Mouse (Mus musculus) MEL (cell line): ENCODE measurements around the gene Parp9. TPM values are rescaled to one million over a fixed set of nuclear protein-coding genes. Genes with fewer than 3 reads are reported as not detected.
A peak's percentile ranks its signal among the peaks of the same experiment; 100 is the strongest.

Experiments
- DNase-seq: peaks from one replicate; pipeline ENCODE4 v3.0.0; 2011; ENCODE audit warnings: low read depth, low spot score
- H3K27ac ChIP-seq: 2 replicates; pipeline ENCODE4 v1.5.1; 2012; ENCODE audit warnings: low read depth, mild to moderate bottlenecking, control low read depth, low read length, moderate library complexity; ENCODE audit not compliant: control insufficient read depth
- H3K27me3 ChIP-seq, 2 experiments: fragments of 150-350 bp in 1 of 2; sonication (generic) in 1 of 2; 2 replicates each; pipeline ENCODE4 v1.6.1; 2012; ENCODE audit warnings: low read length in 2 of 2, mild to moderate bottlenecking in 2 of 2, improper control_type of control experiment in 1 of 2, moderate library complexity in 1 of 2; ENCODE audit not compliant: insufficient read depth in 2 of 2, control insufficient read depth in 1 of 2
- H3K36me3 ChIP-seq, 2 experiments: 2 replicates each; pipeline ENCODE4 v1.6.1; 2012 to 2014; ENCODE audit warnings: low read length in 2 of 2, improper control_type of control experiment in 1 of 2, inconsistent platforms in 1 of 2, mild to moderate bottlenecking in 1 of 2; ENCODE audit not compliant: insufficient read depth in 2 of 2, control insufficient read depth in 1 of 2
- H3K4me1 ChIP-seq, 2 experiments: fragments of 150-350 bp in 1 of 2; sonication (generic) in 1 of 2; 2 replicates each; pipeline ENCODE4 v1.6.1; 2012; ENCODE audit warnings: low read length in 2 of 2, improper control_type of control experiment in 1 of 2, mild to moderate bottlenecking in 1 of 2; ENCODE audit not compliant: insufficient read depth in 2 of 2, control insufficient read depth in 1 of 2
- H3K4me3 ChIP-seq, 2 experiments: fragments of 150-350 bp in 1 of 2; sonication (generic) in 1 of 2; 2 replicates each; pipeline ENCODE4 v1.5.1; 2012; ENCODE audit warnings: low read depth in 2 of 2, low read length in 2 of 2, mild to moderate bottlenecking in 2 of 2, moderate library complexity in 2 of 2, control low read depth in 1 of 2, improper control_type of control experiment in 1 of 2; ENCODE audit not compliant: control insufficient read depth in 1 of 2, insufficient read depth in 1 of 2
- H3K79me2 ChIP-seq: 2 replicates; pipeline ENCODE4 v1.6.1; 2012; ENCODE audit warnings: mild to moderate bottlenecking, low read length, moderate library complexity; ENCODE audit not compliant: control insufficient read depth, poor library complexity, insufficient read depth
- H3K9ac ChIP-seq: 2 replicates; pipeline ENCODE4 v1.6.1; 2012; ENCODE audit warnings: low read depth, mild to moderate bottlenecking, control low read depth, low read length, moderate library complexity; ENCODE audit not compliant: control insufficient read depth, poor library complexity, severe bottlenecking
- H3K9me3 ChIP-seq: fragments of 150-350 bp; sonication (generic); replicated peaks from 2 replicates; pipeline ENCODE4 v1.6.1; 2012; ENCODE audit warnings: mild to moderate bottlenecking, low read length, improper control_type of control experiment, moderate library complexity; ENCODE audit not compliant: insufficient read depth
- BHLHE40 ChIP-seq: IDR thresholded peaks from 2 replicates; pipeline ENCODE4 v1.6.1; 2012; ENCODE audit warnings: low read depth, mild to moderate bottlenecking, inconsistent platforms, low read length, improper control_type of control experiment, borderline replicate concordance
- CHD1 ChIP-seq: IDR thresholded peaks from 2 replicates; pipeline ENCODE4 v1.6.1; 2012; ENCODE audit warnings: low read depth, mild to moderate bottlenecking, inconsistent platforms, low read length, improper control_type of control experiment
- CHD2 ChIP-seq: IDR thresholded peaks from 2 replicates; pipeline ENCODE4 v1.6.1; 2011; ENCODE audit warnings: low read length, improper control_type of control experiment
- E2F4 ChIP-seq: IDR thresholded peaks from 2 replicates; pipeline ENCODE4 v1.6.1; 2011; ENCODE audit warnings: low read depth, low read length, improper control_type of control experiment, borderline replicate concordance
- ELF1 ChIP-seq: IDR thresholded peaks from 2 replicates; pipeline ENCODE4 v1.6.1; 2014; ENCODE audit warnings: low read depth, mild to moderate bottlenecking, inconsistent platforms, low read length, improper control_type of control experiment, moderate library complexity
- ETS1 ChIP-seq: IDR thresholded peaks from 2 replicates; pipeline ENCODE4 v1.6.1; 2012; ENCODE audit warnings: low read depth, mild to moderate bottlenecking, inconsistent platforms, low read length, improper control_type of control experiment, moderate library complexity
- GABPA ChIP-seq: IDR thresholded peaks from 2 replicates; pipeline ENCODE4 v1.6.1; 2012; ENCODE audit warnings: low read depth, mild to moderate bottlenecking, inconsistent platforms, low read length, improper control_type of control experiment, moderate library complexity
- GATA1 ChIP-seq: IDR thresholded peaks from 2 replicates; pipeline ENCODE4 v1.6.1; 2011; ENCODE audit warnings: low read depth, low read length, improper control_type of control experiment
- HCFC1 ChIP-seq: IDR thresholded peaks from 2 replicates; pipeline ENCODE4 v1.6.1; 2012; ENCODE audit warnings: low read depth, mild to moderate bottlenecking, inconsistent platforms, low read length, improper control_type of control experiment, moderate library complexity
- JUND ChIP-seq: IDR thresholded peaks from 2 replicates; pipeline ENCODE4 v1.6.1; 2011; ENCODE audit warnings: low read depth, mild to moderate bottlenecking, improper control_type of control experiment, low read length
- KAT2A ChIP-seq: conservative IDR thresholded peaks from 2 replicates; pipeline ENCODE4 v1.6.1; 2012; ENCODE audit warnings: low read depth, low read length, improper control_type of control experiment, inconsistent platforms
- MAX ChIP-seq: IDR thresholded peaks from 2 replicates; pipeline ENCODE4 v1.6.1; 2011; ENCODE audit warnings: low read length, improper control_type of control experiment
- MEF2A ChIP-seq: IDR thresholded peaks from 2 replicates; pipeline ENCODE4 v1.6.1; 2014; ENCODE audit warnings: low read depth, mild to moderate bottlenecking, inconsistent platforms, low read length, improper control_type of control experiment; ENCODE audit not compliant: poor library complexity, insufficient replicate concordance, severe bottlenecking; ENCODE audit errors: extremely low read depth
- MXI1 ChIP-seq: IDR thresholded peaks from 2 replicates; pipeline ENCODE4 v1.6.1; 2011; ENCODE audit warnings: mild to moderate bottlenecking, low read depth, low read length, improper control_type of control experiment
- NRF1 ChIP-seq: IDR thresholded peaks from 2 replicates; pipeline ENCODE4 v1.6.1; 2014; ENCODE audit warnings: low read depth, mild to moderate bottlenecking, inconsistent platforms, low read length, improper control_type of control experiment, moderate library complexity; ENCODE audit not compliant: poor library complexity, insufficient read depth, severe bottlenecking
- RAD21 ChIP-seq: IDR thresholded peaks from 2 replicates; pipeline ENCODE4 v1.6.1; 2011; ENCODE audit warnings: mild to moderate bottlenecking, low read depth, low read length, improper control_type of control experiment
- SMC3 ChIP-seq: IDR thresholded peaks from 2 replicates; pipeline ENCODE4 v1.6.1; 2011; ENCODE audit warnings: low read depth, low read length, improper control_type of control experiment
- TAL1 ChIP-seq: IDR thresholded peaks from 2 replicates; pipeline ENCODE4 v1.6.1; 2012; ENCODE audit warnings: mild to moderate bottlenecking, inconsistent platforms, low read length, moderate library complexity, mixed read lengths
- TCF12 ChIP-seq: IDR thresholded peaks from 2 replicates; pipeline ENCODE4 v1.6.1; 2014; ENCODE audit warnings: low read depth, mild to moderate bottlenecking, inconsistent platforms, low read length, improper control_type of control experiment, moderate library complexity
- USF2 ChIP-seq, 2 experiments: IDR thresholded peaks; 2 replicates each; pipeline ENCODE4 v1.6.1; 2011 to 2012; ENCODE audit warnings: improper control_type of control experiment in 2 of 2, low read length in 2 of 2, borderline replicate concordance in 1 of 2, inconsistent platforms in 1 of 2, low read depth in 1 of 2, mild to moderate bottlenecking in 1 of 2; ENCODE audit not compliant: insufficient read depth in 1 of 2
- ZNF384 ChIP-seq: IDR thresholded peaks from 2 replicates; pipeline ENCODE4 v1.6.1; 2012; ENCODE audit warnings: low read depth, mild to moderate bottlenecking, inconsistent platforms, low read length, improper control_type of control experiment
- polyA plus RNA-seq, 2 experiments: library from polyadenylated mRNA; stranded (reverse) in 1 of 2; unstranded in 1 of 2; fragments of >175 nt in 1 of 2; fragments of >200 nt in 1 of 2; gene quantifications; 2 replicates each; pipeline versions ENCODE4 v1.2.1 to v1.2.4; 2012; ENCODE audit warnings: low replicate concordance in 2 of 2, low read depth in 1 of 2; ENCODE audit not compliant: insufficient read length in 2 of 2, insufficient read depth in 1 of 2, missing spikeins in 1 of 2
- total RNA-seq: library from RNA; depleted of rRNA; stranded (reverse); fragments of 300-350 nt; gene quantifications from 2 replicates; pipeline ENCODE4 v1.2.3, GENCODE M21; 2012

The Parp9 gene
- total and polyA plus RNA-seq, 3 experiments: 3.4 to 5.3 TPM; not detected in 1

GRCm38 (mm10) chr16:35903014-35903640 lies 35.1 kb upstream of the Parp9 start:
- TF ChIP-seq E2F4 (no peak), CHD1 (no peak), RAD21 (no peak), TAL1 (no peak), KAT2A (no peak), USF2 (IDR thresholded peaks at IDR 0.05; ENCODE audit: borderline replicate concordance in 1 of 2, insufficient read depth in 1 of 2, low read depth in 1 of 2, low read length in 2 of 2) (no peak), SMC3 (no peak), TCF12 (no peak), NRF1 (no peak), ELF1 (no peak), MXI1 (no peak), MEF2A (no peak), BHLHE40 (no peak), GABPA (no peak), CHD2 (no peak), HCFC1 (no peak)
- no peaks in the 10 kb centered on the region for H3K9me3 ChIP-seq
- H3K36me3 ChIP-seq: peaks cover 0 to 16% of the 10 kb centered on the region in 2 experiments; a peak in 2 of 4 replicates
- no peaks in the 10 kb centered on the region for H3K27me3 ChIP-seq
- H3K4me1 ChIP-seq: peaks cover 2 to 15% of the 10 kb centered on the region in 2 experiments; a peak in 2 of 4 replicates
- no peaks in the 10 kb centered on the region for H3K79me2 ChIP-seq
- peak; percentile 43 for DNase-seq
- H3K27ac ChIP-seq: no peak overlapping the region
- H3K4me3 ChIP-seq: no peak overlapping the region
- no peak overlapping the region for H3K9ac ChIP-seq

- peaks cover 0 to 16% of the 10 kb centered on the region in 2 experiments; a peak in 2 of 4 replicates for H3K36me3 ChIP-seq
- no peak overlapping the region for H3K27ac ChIP-seq
- peaks cover 2 to 15% of the 10 kb centered on the region in 2 experiments; a peak in 2 of 4 replicates for H3K4me1 ChIP-seq
- DNase-seq: no peak
- no peaks in the 10 kb centered on the region for H3K27me3 ChIP-seq
- no peak overlapping the region for H3K9ac ChIP-seq
- H3K79me2 ChIP-seq: no peaks in the 10 kb centered on the region
- H3K9me3 ChIP-seq: no peaks in the 10 kb centered on the region
- H3K4me3 ChIP-seq: no peak overlapping the region
- TF ChIP-seq USF2 (IDR thresholded peaks at IDR 0.05; ENCODE audit: borderline replicate concordance in 1 of 2, insufficient read depth in 1 of 2, low read depth in 1 of 2, low read length in 2 of 2) (no peak), MAX (no peak), GATA1 (no peak), RAD21 (no peak), SMC3 (no peak), HCFC1 (no peak), ETS1 (no peak), JUND (no peak), ZNF384 (no peak)
- TF ChIP-seq, all 39 proteins: peak for 0
Measured at GRCm38 (mm10) chr16:35904121-35904736, 34.0 kb upstream of the Parp9 start.
